Mouse (Mus musculus) forebrain, embryonic 11.5 days (tissue): ENCODE measurements at regions not wholly inside any gene's neighbourhood (a gene's known extent, or its start where the extent isn't known, plus 50 kb on each side); places are given as distances from the start of the nearest gene placed in this dataset.

Source experiments
- ATAC-seq: fragments of 200-750 bp; cut with Nextera tagmentation; replicated peaks from 2 replicates; pipeline ENCODE4 v1.8.0; 2017; ENCODE audit warnings: moderate TSS enrichment; ENCODE audit not compliant: low FRiP score
- DNase-seq: peaks from one replicate; pipeline ENCODE4 v3.0.0-alpha.2; 2017; ENCODE audit warnings: low spot score
- H3K27ac ChIP-seq: fragments of 300-500 bp; sonication (generic); 2 replicates; pipeline ENCODE4 v1.5.1; 2014; ENCODE audit warnings: low read depth, low read length
- H3K27me3 ChIP-seq: fragments of 300-500 bp; sonication (generic); 2 replicates; pipeline ENCODE4 v1.6.1; 2014; ENCODE audit warnings: mild to moderate bottlenecking, low read length, mixed read lengths; ENCODE audit not compliant: control insufficient read depth, insufficient read depth
- H3K36me3 ChIP-seq: fragments of 300-500 bp; sonication (generic); 2 replicates; pipeline ENCODE4 v1.6.1; 2014; ENCODE audit warnings: mild to moderate bottlenecking, low read length, moderate library complexity, mixed read lengths; ENCODE audit not compliant: control insufficient read depth, insufficient read depth
- H3K4me1 ChIP-seq: fragments of 300-500 bp; sonication (generic); replicated peaks from 2 replicates; pipeline ENCODE4 v1.6.1; 2014; ENCODE audit warnings: low read length, mixed read lengths; ENCODE audit not compliant: control insufficient read depth, insufficient read depth
- H3K4me2 ChIP-seq: fragments of 300-500 bp; sonication (generic); 2 replicates; pipeline ENCODE4 v1.6.1; 2014; ENCODE audit warnings: low read depth, mild to moderate bottlenecking, low read length, moderate library complexity, mixed read lengths; ENCODE audit not compliant: severe bottlenecking
- H3K4me3 ChIP-seq: fragments of 300-500 bp; sonication (generic); 2 replicates; pipeline ENCODE4 v1.5.1; 2014; ENCODE audit warnings: low read depth, low read length
- H3K9ac ChIP-seq: fragments of 300-500 bp; sonication (generic); 2 replicates; pipeline ENCODE4 v1.6.1; 2014; ENCODE audit warnings: low read length
- H3K9me3 ChIP-seq: fragments of 300-500 bp; sonication (generic); 2 replicates; pipeline ENCODE4 v1.6.1; 2016; ENCODE audit warnings: low read length, mixed read lengths; ENCODE audit not compliant: control insufficient read depth
- WGBS: fragments of 180-500 bp; shearing (Covaris S2); extraction: QIAGEN DNeasy Blood & Tissue Kit; methylation state at CpG from one replicate; pipeline ENCODE4 v1.1.7; 2014; 5-methylcytosine and 5-hydroxymethylcytosine counted together

GRCm38 (mm10) chr14:48330965-48331622 is 114.8 kb upstream of the Tmem260 start:
- H3K9ac ChIP-seq = no peak overlapping the region
- H3K4me3 ChIP-seq = no peak overlapping the region
- WGBS = 7% methylated on average over 4 of the region's 4 CpGs
- ATAC-seq (peak; percentile 46), DNase-seq (peak; percentile 59)
- no peaks in the 10 kb centered on the region for H3K36me3 ChIP-seq
- no peak overlapping the region for H3K27ac ChIP-seq
- H3K9me3 ChIP-seq = no peaks in the 10 kb centered on the region
- peak overlapping the region; percentile 22; the same call in 1 of the 2 replicates for H3K4me2 ChIP-seq
- peaks cover 2% of the 10 kb centered on the region; the same call in 1 of the 2 replicates for H3K4me1 ChIP-seq
- no peaks in the 10 kb centered on the region for H3K27me3 ChIP-seq

GRCm38 (mm10) chr14:48331623-48332000 is 114.3 kb upstream of the Tmem260 start:
- Histone ChIP-seq H3K4me3 (no peak overlapping the region), H3K4me1 (peaks cover 2% of the 10 kb centered on the region; the same call in 1 of the 2 replicates), H3K27me3 (no peaks in the 10 kb centered on the region), H3K9me3 (no peaks in the 10 kb centered on the region), H3K4me2 (no peak overlapping the region), H3K36me3 (no peaks in the 10 kb centered on the region), H3K27ac (no peak overlapping the region), H3K9ac (no peak overlapping the region)
- ATAC-seq = no peak
- 83% methylated on average over 2 of the region's 2 CpGs for WGBS
- DNase-seq = no peak

DNA sequence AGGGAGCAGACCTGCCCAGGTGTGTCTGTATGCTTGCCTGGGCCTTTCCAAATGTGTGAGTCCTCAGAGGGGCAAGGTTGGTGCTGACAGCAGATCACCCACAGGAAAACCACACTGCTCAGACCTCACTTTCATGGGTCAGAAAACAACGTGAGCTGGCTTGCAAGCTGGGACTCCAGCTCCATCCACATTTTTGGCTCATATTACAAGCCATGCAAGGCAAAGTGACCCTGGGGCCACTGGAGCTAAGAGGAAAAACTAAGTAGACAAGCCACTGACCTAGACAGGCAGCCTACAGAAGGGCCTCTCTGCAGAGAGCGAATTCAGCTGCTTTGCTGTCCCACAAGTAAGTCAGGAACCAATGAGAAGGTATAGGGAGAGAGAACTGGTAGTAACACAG is 113.7 kb upstream of the Tmem260 start:
- no peak for ATAC-seq
- no peaks in the 10 kb centered on the region for H3K9me3 ChIP-seq
- 48% methylated on average over 2 of the region's 2 CpGs for WGBS

DNA sequence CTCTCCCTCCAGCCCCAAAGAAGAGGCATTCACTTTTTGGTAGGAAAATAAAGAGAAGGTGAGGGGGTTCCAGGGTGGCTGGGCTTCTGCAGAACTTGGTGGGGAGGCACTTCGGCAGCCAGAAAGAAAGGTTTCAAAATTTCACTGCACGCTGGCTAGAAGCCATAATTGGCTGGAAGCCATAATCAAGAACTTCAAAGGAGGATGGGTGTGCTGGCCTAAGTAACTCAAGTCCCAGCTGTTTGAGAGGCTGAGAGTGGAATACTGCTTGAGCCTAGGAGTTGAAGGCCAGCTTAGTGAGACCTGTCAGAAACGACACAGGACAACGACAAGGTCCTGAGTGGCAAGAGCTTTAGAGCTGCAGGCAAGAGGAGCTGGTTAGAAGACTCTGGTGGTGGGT is 113.3 kb upstream of the Tmem260 start:
- H3K4me2 ChIP-seq = no peak overlapping the region
- no peak overlapping the region for H3K4me3 ChIP-seq
- WGBS = 81% methylated on average over 4 of the region's 4 CpGs
- no peaks in the 10 kb centered on the region for H3K27me3 ChIP-seq
- ATAC-seq = no peak
- H3K9ac ChIP-seq = no peak overlapping the region
- no peaks in the 10 kb centered on the region for H3K9me3 ChIP-seq
- peaks cover 2% of the 10 kb centered on the region; the same call in 1 of the 2 replicates for H3K4me1 ChIP-seq
- no peak for DNase-seq
- H3K27ac ChIP-seq = no peak overlapping the region
- H3K36me3 ChIP-seq = no peaks in the 10 kb centered on the region

More for the DNA sequence above, 113.7 kb upstream of the Tmem260 start:
- Histone ChIP-seq H3K27me3 (no peaks in the 10 kb centered on the region), H3K36me3 (no peaks in the 10 kb centered on the region), H3K4me3 (no peak overlapping the region), H3K4me2 (no peak overlapping the region), H3K4me1 (peaks cover 2% of the 10 kb centered on the region; the same call in 1 of the 2 replicates), H3K27ac (no peak overlapping the region), H3K9ac (no peak overlapping the region)
- DNase-seq = no peak

GRCm38 (mm10) chr14:48334106-48334809 is 111.7 kb upstream of the Tmem260 start:
- H3K4me3 ChIP-seq = no peak overlapping the region
- DNase-seq (no peak), ATAC-seq (no peak)
- no peak overlapping the region for H3K9ac ChIP-seq
- no peak overlapping the region for H3K4me2 ChIP-seq
- no peaks in the 10 kb centered on the region for H3K36me3 ChIP-seq
- peaks cover 2% of the 10 kb centered on the region; the same call in 1 of the 2 replicates for H3K4me1 ChIP-seq
- H3K9me3 ChIP-seq = no peaks in the 10 kb centered on the region
- H3K27ac ChIP-seq = no peak overlapping the region
- WGBS = 45% methylated on average over 8 of the region's 8 CpGs
- H3K27me3 ChIP-seq = no peaks in the 10 kb centered on the region

- H3K36me3 ChIP-seq = no peaks in the 10 kb centered on the region
- DNase-seq (no peak), ATAC-seq (no peak)
- H3K27me3 ChIP-seq = no peaks in the 10 kb centered on the region
- no peak overlapping the region for H3K27ac ChIP-seq
- WGBS = 79% methylated on average over 4 of the region's 4 CpGs
- H3K4me3 ChIP-seq = no peak overlapping the region
- no peaks in the 10 kb centered on the region for H3K4me1 ChIP-seq
- no peaks in the 10 kb centered on the region for H3K9me3 ChIP-seq
- H3K4me2 ChIP-seq = no peak overlapping the region
- H3K9ac ChIP-seq = no peak overlapping the region
These were observed 106.5 kb upstream of the Tmem260 start for GRCm38 (mm10) chr14:48339434-48339833.

DNA sequence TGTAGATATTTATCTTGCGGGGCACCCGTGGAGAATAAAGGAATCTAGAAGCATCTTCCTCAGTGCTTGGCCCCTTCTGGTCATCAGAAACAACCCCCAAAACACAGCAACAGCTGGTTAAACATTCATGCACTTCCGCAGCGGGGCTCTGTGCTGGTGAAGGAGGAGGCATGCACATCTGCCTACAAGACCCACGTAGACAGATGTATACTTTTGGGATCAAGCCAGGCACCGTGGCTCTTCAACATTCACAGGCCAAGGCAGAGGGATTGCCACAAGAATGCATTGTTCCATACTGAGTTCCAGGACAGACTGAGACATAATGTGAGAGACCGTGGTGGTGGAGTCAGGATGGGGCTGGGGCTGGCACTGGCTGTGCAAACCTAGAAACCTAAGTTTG is 103.0 kb upstream of the Tmem260 start:
- no peak for DNase-seq
- Histone ChIP-seq H3K27ac (no peak overlapping the region), H3K4me1 (no peaks in the 10 kb centered on the region), H3K36me3 (no peaks in the 10 kb centered on the region), H3K4me2 (no peak overlapping the region), H3K9ac (no peak overlapping the region), H3K4me3 (no peak overlapping the region), H3K27me3 (no peaks in the 10 kb centered on the region), H3K9me3 (no peaks in the 10 kb centered on the region)
- ATAC-seq = no peak
- WGBS = 79% methylated on average over 7 of the region's 7 CpGs

- H3K4me3 ChIP-seq = no peak overlapping the region
- H3K27ac ChIP-seq = no peak overlapping the region
- no peaks in the 10 kb centered on the region for H3K9me3 ChIP-seq
- H3K36me3 ChIP-seq = no peaks in the 10 kb centered on the region
- no peak for DNase-seq
- H3K27me3 ChIP-seq = no peaks in the 10 kb centered on the region
- ATAC-seq = no peak
- no peak overlapping the region for H3K4me2 ChIP-seq
- H3K4me1 ChIP-seq = peaks cover 3% of the 10 kb centered on the region; the same call in 1 of the 2 replicates
- H3K9ac ChIP-seq = no peak overlapping the region
- WGBS = 87% methylated on average over 7 of the region's 7 CpGs
These were observed 100.0 kb upstream of the Tmem260 start for GRCm38 (mm10) chr14:48345956-48346355.
